Mouse (Mus musculus) kidney, adult 11 months (tissue): ENCODE results near the gene Mob3b.
"Not testable (repeated sequence)": the region's sequence is repeated elsewhere in the genome, so short reads cannot be mapped to it uniquely, and the experiment has no call there.

Experiments
- DNase-seq: peaks from one replicate; pipeline ENCODE4 v3.0.0; 2022

Mob3b gene

GRCm38 (mm10) chr4:34963999-34964398, 193.3 kb downstream of the Mob3b start:
- DNase-seq, result no peak

- peak; percentile 31 for DNase-seq
These were observed 196.3 kb downstream of the Mob3b start for GRCm38 (mm10) chr4:34960781-34961560.

GRCm38 (mm10) chr4:34959477-34959876, 197.8 kb downstream of the Mob3b start:
- DNase-seq, result no peak

GRCm38 (mm10) chr4:34958155-34959028, 198.9 kb downstream of the Mob3b start:
- no peak for DNase-seq

GRCm38 (mm10) chr4:34953716-34954115, 203.6 kb downstream of the Mob3b start:
- no peak for DNase-seq

- no peak for DNase-seq
These were observed 210.1 kb downstream of the Mob3b start for GRCm38 (mm10) chr4:34947181-34947580.

GRCm38 (mm10) chr4:34941046-34941445, 216.2 kb downstream of the Mob3b start:
- no peak for DNase-seq

GRCm38 (mm10) chr4:34928386-34928785, 228.9 kb downstream of the Mob3b start:
- DNase-seq, result not testable (repeated sequence)

- peak; percentile 8 for DNase-seq
These were observed 235.0 kb downstream of the Mob3b start for GRCm38 (mm10) chr4:34922177-34922870.

- DNase-seq, result no peak
These were observed 239.9 kb downstream of the Mob3b start for GRCm38 (mm10) chr4:34917400-34917799.

- no peak for DNase-seq
These were observed 245.1 kb downstream of the Mob3b start for GRCm38 (mm10) chr4:34912171-34912570.

- no peak for DNase-seq
These were observed 245.9 kb downstream of the Mob3b start for GRCm38 (mm10) chr4:34911401-34911800.

GRCm38 (mm10) chr4:34908127-34908526, 249.2 kb downstream of the Mob3b start:
- DNase-seq, result no peak

- no peak for DNase-seq
These were observed 250.3 kb downstream of the Mob3b start for GRCm38 (mm10) chr4:34907026-34907425.

GRCm38 (mm10) chr4:34906151-34906550, 251.1 kb downstream of the Mob3b start:
- DNase-seq, result no peak

- no peak for DNase-seq
These were observed 251.9 kb downstream of the Mob3b start for GRCm38 (mm10) chr4:34905396-34905795.

- DNase-seq, result not testable (repeated sequence)
These were observed 255.7 kb downstream of the Mob3b start for GRCm38 (mm10) chr4:34901582-34901981.

GRCm38 (mm10) chr4:34901166-34901565, 256.1 kb downstream of the Mob3b start:
- DNase-seq, result no peak

- no peak for DNase-seq
These were observed 257.1 kb downstream of the Mob3b start for GRCm38 (mm10) chr4:34900155-34900554.

GRCm38 (mm10) chr4:34899322-34899721, 258.0 kb downstream of the Mob3b start:
- no peak for DNase-seq
